Mouse (Mus musculus) MEL (cell line): ENCODE measurements around the gene Nfix. TPM values are rescaled to one million over a fixed set of nuclear protein-coding genes. Genes with fewer than 3 reads are reported as not detected.

Experiments
- DNase-seq: peaks from one replicate; pipeline ENCODE4 v3.0.0; 2011; ENCODE audit warnings: low read depth, low spot score
- H3K27ac ChIP-seq: 2 replicates; pipeline ENCODE4 v1.5.1; 2012; ENCODE audit warnings: low read depth, mild to moderate bottlenecking, control low read depth, low read length, moderate library complexity; ENCODE audit not compliant: control insufficient read depth
- H3K27me3 ChIP-seq, 2 experiments: fragments of 150-350 bp in 1 of 2; sonication (generic) in 1 of 2; 2 replicates each; pipeline ENCODE4 v1.6.1; 2012; ENCODE audit warnings: low read length in 2 of 2, mild to moderate bottlenecking in 2 of 2, improper control_type of control experiment in 1 of 2, moderate library complexity in 1 of 2; ENCODE audit not compliant: insufficient read depth in 2 of 2, control insufficient read depth in 1 of 2
- H3K36me3 ChIP-seq, 2 experiments: 2 replicates each; pipeline ENCODE4 v1.6.1; 2012 to 2014; ENCODE audit warnings: low read length in 2 of 2, improper control_type of control experiment in 1 of 2, inconsistent platforms in 1 of 2, mild to moderate bottlenecking in 1 of 2; ENCODE audit not compliant: insufficient read depth in 2 of 2, control insufficient read depth in 1 of 2
- H3K4me1 ChIP-seq, 2 experiments: fragments of 150-350 bp in 1 of 2; sonication (generic) in 1 of 2; 2 replicates each; pipeline ENCODE4 v1.6.1; 2012; ENCODE audit warnings: low read length in 2 of 2, improper control_type of control experiment in 1 of 2, mild to moderate bottlenecking in 1 of 2; ENCODE audit not compliant: insufficient read depth in 2 of 2, control insufficient read depth in 1 of 2
- H3K4me3 ChIP-seq, 2 experiments: fragments of 150-350 bp in 1 of 2; sonication (generic) in 1 of 2; 2 replicates each; pipeline ENCODE4 v1.5.1; 2012; ENCODE audit warnings: low read depth in 2 of 2, low read length in 2 of 2, mild to moderate bottlenecking in 2 of 2, moderate library complexity in 2 of 2, control low read depth in 1 of 2, improper control_type of control experiment in 1 of 2; ENCODE audit not compliant: control insufficient read depth in 1 of 2, insufficient read depth in 1 of 2
- H3K79me2 ChIP-seq: 2 replicates; pipeline ENCODE4 v1.6.1; 2012; ENCODE audit warnings: mild to moderate bottlenecking, low read length, moderate library complexity; ENCODE audit not compliant: control insufficient read depth, poor library complexity, insufficient read depth
- H3K9ac ChIP-seq: 2 replicates; pipeline ENCODE4 v1.6.1; 2012; ENCODE audit warnings: low read depth, mild to moderate bottlenecking, control low read depth, low read length, moderate library complexity; ENCODE audit not compliant: control insufficient read depth, poor library complexity, severe bottlenecking
- H3K9me3 ChIP-seq: fragments of 150-350 bp; sonication (generic); replicated peaks from 2 replicates; pipeline ENCODE4 v1.6.1; 2012; ENCODE audit warnings: mild to moderate bottlenecking, low read length, improper control_type of control experiment, moderate library complexity; ENCODE audit not compliant: insufficient read depth
- CHD2 ChIP-seq: IDR thresholded peaks from 2 replicates; pipeline ENCODE4 v1.6.1; 2011; ENCODE audit warnings: low read length, improper control_type of control experiment
- E2F4 ChIP-seq: IDR thresholded peaks from 2 replicates; pipeline ENCODE4 v1.6.1; 2011; ENCODE audit warnings: low read depth, low read length, improper control_type of control experiment, borderline replicate concordance
- ELF1 ChIP-seq: IDR thresholded peaks from 2 replicates; pipeline ENCODE4 v1.6.1; 2014; ENCODE audit warnings: low read depth, mild to moderate bottlenecking, inconsistent platforms, low read length, improper control_type of control experiment, moderate library complexity
- EP300 ChIP-seq, 2 experiments: IDR thresholded peaks; 2 replicates each; pipeline ENCODE4 v1.6.1; 2011; ENCODE audit warnings: improper control_type of control experiment in 2 of 2, low read length in 2 of 2, low read depth in 1 of 2, mild to moderate bottlenecking in 1 of 2
- ETS1 ChIP-seq: IDR thresholded peaks from 2 replicates; pipeline ENCODE4 v1.6.1; 2012; ENCODE audit warnings: low read depth, mild to moderate bottlenecking, inconsistent platforms, low read length, improper control_type of control experiment, moderate library complexity
- GABPA ChIP-seq: IDR thresholded peaks from 2 replicates; pipeline ENCODE4 v1.6.1; 2012; ENCODE audit warnings: low read depth, mild to moderate bottlenecking, inconsistent platforms, low read length, improper control_type of control experiment, moderate library complexity
- GATA1 ChIP-seq: IDR thresholded peaks from 2 replicates; pipeline ENCODE4 v1.6.1; 2011; ENCODE audit warnings: low read depth, low read length, improper control_type of control experiment
- HCFC1 ChIP-seq: IDR thresholded peaks from 2 replicates; pipeline ENCODE4 v1.6.1; 2012; ENCODE audit warnings: low read depth, mild to moderate bottlenecking, inconsistent platforms, low read length, improper control_type of control experiment, moderate library complexity
- KAT2A ChIP-seq: conservative IDR thresholded peaks from 2 replicates; pipeline ENCODE4 v1.6.1; 2012; ENCODE audit warnings: low read depth, low read length, improper control_type of control experiment, inconsistent platforms
- MAFK ChIP-seq: IDR thresholded peaks from 2 replicates; pipeline ENCODE4 v1.6.1; 2011; ENCODE audit warnings: low read depth, mild to moderate bottlenecking, low read length, improper control_type of control experiment, borderline replicate concordance
- MAX ChIP-seq: IDR thresholded peaks from 2 replicates; pipeline ENCODE4 v1.6.1; 2011; ENCODE audit warnings: low read length, improper control_type of control experiment
- MEF2A ChIP-seq: IDR thresholded peaks from 2 replicates; pipeline ENCODE4 v1.6.1; 2014; ENCODE audit warnings: low read depth, mild to moderate bottlenecking, inconsistent platforms, low read length, improper control_type of control experiment; ENCODE audit not compliant: poor library complexity, insufficient replicate concordance, severe bottlenecking; ENCODE audit errors: extremely low read depth
- MYB ChIP-seq: IDR thresholded peaks from 2 replicates; pipeline ENCODE4 v1.6.1; 2011; ENCODE audit warnings: mild to moderate bottlenecking, low read depth, low read length, improper control_type of control experiment
- MYC ChIP-seq: IDR thresholded peaks from 2 replicates; pipeline ENCODE4 v1.6.1; 2011; ENCODE audit warnings: low read depth, mild to moderate bottlenecking, low read length, improper control_type of control experiment, moderate library complexity
- NRF1 ChIP-seq: IDR thresholded peaks from 2 replicates; pipeline ENCODE4 v1.6.1; 2014; ENCODE audit warnings: low read depth, mild to moderate bottlenecking, inconsistent platforms, low read length, improper control_type of control experiment, moderate library complexity; ENCODE audit not compliant: poor library complexity, insufficient read depth, severe bottlenecking
- RCOR1 ChIP-seq: IDR thresholded peaks from 2 replicates; pipeline ENCODE4 v1.6.1; 2012; ENCODE audit warnings: low read depth, mild to moderate bottlenecking, inconsistent platforms, low read length, improper control_type of control experiment
- SIN3A ChIP-seq: IDR thresholded peaks from 2 replicates; pipeline ENCODE4 v1.6.1; 2012; ENCODE audit warnings: low read length, improper control_type of control experiment, inconsistent platforms
- SMC3 ChIP-seq: IDR thresholded peaks from 2 replicates; pipeline ENCODE4 v1.6.1; 2011; ENCODE audit warnings: low read depth, low read length, improper control_type of control experiment
- TAL1 ChIP-seq: IDR thresholded peaks from 2 replicates; pipeline ENCODE4 v1.6.1; 2012; ENCODE audit warnings: mild to moderate bottlenecking, inconsistent platforms, low read length, moderate library complexity, mixed read lengths
- TCF12 ChIP-seq: IDR thresholded peaks from 2 replicates; pipeline ENCODE4 v1.6.1; 2014; ENCODE audit warnings: low read depth, mild to moderate bottlenecking, inconsistent platforms, low read length, improper control_type of control experiment, moderate library complexity
- UBTF ChIP-seq: IDR thresholded peaks from 2 replicates; pipeline ENCODE4 v1.6.1; 2012; ENCODE audit warnings: low read depth, mild to moderate bottlenecking, inconsistent platforms, low read length, improper control_type of control experiment, moderate library complexity, borderline replicate concordance; ENCODE audit not compliant: insufficient read depth
- USF1 ChIP-seq: IDR thresholded peaks from 2 replicates; pipeline ENCODE4 v1.6.1; 2014; ENCODE audit warnings: low read depth, mild to moderate bottlenecking, inconsistent platforms, low read length, improper control_type of control experiment, moderate library complexity
- USF2 ChIP-seq, 2 experiments: IDR thresholded peaks; 2 replicates each; pipeline ENCODE4 v1.6.1; 2011 to 2012; ENCODE audit warnings: improper control_type of control experiment in 2 of 2, low read length in 2 of 2, borderline replicate concordance in 1 of 2, inconsistent platforms in 1 of 2, low read depth in 1 of 2, mild to moderate bottlenecking in 1 of 2; ENCODE audit not compliant: insufficient read depth in 1 of 2
- ZKSCAN1 ChIP-seq: IDR thresholded peaks from 2 replicates; pipeline ENCODE4 v1.6.1; 2012; ENCODE audit warnings: low read depth, mild to moderate bottlenecking, inconsistent platforms, low read length, improper control_type of control experiment, moderate library complexity
- ZMIZ1 ChIP-seq: IDR thresholded peaks from 2 replicates; pipeline ENCODE4 v1.6.1; 2012; ENCODE audit warnings: low read depth, mild to moderate bottlenecking, inconsistent platforms, low read length, improper control_type of control experiment, moderate library complexity
- ZNF384 ChIP-seq: IDR thresholded peaks from 2 replicates; pipeline ENCODE4 v1.6.1; 2012; ENCODE audit warnings: low read depth, mild to moderate bottlenecking, inconsistent platforms, low read length, improper control_type of control experiment
- polyA plus RNA-seq, 2 experiments: library from polyadenylated mRNA; stranded (reverse) in 1 of 2; unstranded in 1 of 2; fragments of >175 nt in 1 of 2; fragments of >200 nt in 1 of 2; gene quantifications; 2 replicates each; pipeline versions ENCODE4 v1.2.1 to v1.2.4; 2012; ENCODE audit warnings: low replicate concordance in 2 of 2, low read depth in 1 of 2; ENCODE audit not compliant: insufficient read length in 2 of 2, insufficient read depth in 1 of 2, missing spikeins in 1 of 2
- total RNA-seq: library from RNA; depleted of rRNA; stranded (reverse); fragments of 300-350 nt; gene quantifications from 2 replicates; pipeline ENCODE4 v1.2.3, GENCODE M21; 2012

The Nfix gene
- total and polyA plus RNA-seq, 3 experiments = 14.4 to 29.1 TPM; not detected in 1

- Histone ChIP-seq H3K27ac (no peak overlapping the region), H3K4me3 (no peak overlapping the region), H3K4me1 (no peaks in the 10 kb centered on the region), H3K36me3 (peaks cover 0 to 4% of the 10 kb centered on the region in 2 experiments; a peak in 2 of 4 replicates), H3K9me3 (no peaks in the 10 kb centered on the region), H3K79me2 (no peaks in the 10 kb centered on the region), H3K9ac (no peak overlapping the region)
- DNase-seq = no peak
- TF ChIP-seq ETS1 (no peak), NRF1 (no peak), MEF2A (no peak), MAFK (no peak), ZMIZ1 (no peak), SIN3A (no peak), UBTF (no peak), GABPA (no peak), MYB (no peak), GATA1 (no peak), ZNF384 (no peak), RCOR1 (no peak), MYC (no peak), E2F4 (no peak)
- TF ChIP-seq, all 39 proteins: peak for 0
- no peaks in the 10 kb centered on the region for H3K27me3 ChIP-seq
These were observed 47.2 kb downstream of the Nfix start for GRCm38 (mm10) chr8:84752734-84753582.

DNA sequence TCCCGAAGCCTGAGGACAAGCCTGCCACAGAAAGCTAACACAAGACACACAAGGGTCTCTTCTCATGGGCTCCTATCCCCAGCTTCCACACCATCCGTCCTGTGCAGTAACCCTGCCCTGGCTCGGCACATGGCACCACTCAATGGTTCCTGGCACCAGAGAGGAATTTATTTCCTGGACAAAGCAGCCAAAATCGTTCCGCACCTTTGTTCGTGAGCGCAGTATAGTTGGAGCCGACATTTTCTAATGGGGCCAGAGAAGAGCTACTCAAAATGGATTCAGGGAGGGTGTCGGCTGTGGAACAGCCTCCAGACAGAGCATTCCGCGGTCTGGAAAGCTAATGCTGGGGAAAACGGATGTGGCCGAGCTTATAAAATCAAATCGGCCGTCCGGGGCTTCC is 50.6 kb downstream of the Nfix start:
- no peak for TF ChIP-seq E2F4
- TF ChIP-seq ZKSCAN1 = no peak
- TF ChIP-seq RCOR1 = no peak
- no peak for TF ChIP-seq HCFC1
- TF ChIP-seq USF2 (IDR thresholded peaks at IDR 0.05; ENCODE audit: borderline replicate concordance in 1 of 2, insufficient read depth in 1 of 2, low read depth in 1 of 2, low read length in 2 of 2) = no peak
- TF ChIP-seq MAFK = no peak
- TF ChIP-seq ELF1 = no peak
- TF ChIP-seq UBTF = no peak
- TF ChIP-seq MAX = no peak
- TF ChIP-seq SMC3 = no peak
- TF ChIP-seq ZMIZ1 = no peak
- TF ChIP-seq EP300 (IDR thresholded peaks at IDR 0.05; ENCODE audit: low read depth in 1 of 2, low read length in 2 of 2) = no peak
- TF ChIP-seq USF1 = no peak
- TF ChIP-seq CHD2 = no peak
- no peak for TF ChIP-seq KAT2A
- no peak for TF ChIP-seq TAL1
- no peak for TF ChIP-seq TCF12
- no peak for TF ChIP-seq GABPA
- Histone ChIP-seq H3K9me3 (no peaks in the 10 kb centered on the region), H3K27ac (no peak overlapping the region), H3K9ac (no peak overlapping the region), H3K27me3 (no peaks in the 10 kb centered on the region), H3K4me1 (peaks cover 0 to 5% of the 10 kb centered on the region in 2 experiments; a peak in 2 of 4 replicates), H3K4me3 (no peak overlapping the region), H3K79me2 (no peaks in the 10 kb centered on the region), H3K36me3 (no peaks in the 10 kb centered on the region; a peak in 2 of 4 replicates)
- no peak for DNase-seq
